Mouse (Mus musculus) E14TG2a.4 (cell line): ENCODE results near the gene Kif28.

Experiments used
- CTCF ChIP-seq: conservative IDR thresholded peaks from 2 replicates; pipeline ENCODE4 v1.5.1; 2014; ENCODE audit warnings: low read length
- POU5F1 ChIP-seq: IDR thresholded peaks from 2 replicates; pipeline ENCODE4 v1.6.1; 2014; ENCODE audit warnings: low read length, borderline replicate concordance

DNA sequence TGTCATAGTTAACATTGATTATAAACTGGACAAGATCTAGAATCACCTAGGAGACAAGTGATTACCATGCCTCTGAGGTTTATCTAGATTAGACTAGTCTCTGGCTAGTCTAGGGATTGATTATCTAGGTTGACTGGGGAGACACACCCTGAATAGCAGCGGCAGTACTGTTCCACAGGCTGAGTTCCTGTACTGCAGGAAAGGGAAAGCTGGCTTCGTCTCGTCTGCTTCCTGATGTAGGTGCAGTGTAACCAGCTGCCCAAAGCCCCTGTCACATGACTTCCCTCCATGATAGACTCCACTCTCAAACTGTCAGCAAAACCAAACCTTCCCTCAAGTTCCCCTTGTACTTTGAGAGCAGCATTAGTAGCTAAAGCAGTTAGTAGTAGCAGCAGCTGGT, 40.9 kb downstream of the Kif28 start:
- TF ChIP-seq CTCF (no peak), POU5F1 (no peak)
